Mouse (Mus musculus) left cerebral cortex, adult 18-20 months (tissue): ENCODE data around the gene Rad51c. TPM values are rescaled to one million over a fixed set of nuclear protein-coding genes. Genes with fewer than 3 reads are reported as not detected.
A peak's percentile ranks its signal among the peaks of the same experiment; 100 is the strongest.
"Not testable (repeated sequence)": the region's sequence is repeated elsewhere in the genome, so short reads cannot be mapped to it uniquely, and the experiment has no call there.

ENCODE experiments used
- DNase-seq, 2 experiments: peaks; one replicate each; pipeline ENCODE4 v3.0.0; 2021 to 2022; ENCODE audit warnings: low spot score in 2 of 2, mixed read lengths in 1 of 2
- total RNA-seq, 2 experiments: library from RNA; stranded (reverse); gene quantifications; 2 replicates each; pipeline ENCODE4 v1.2.3; 2021

Gene Rad51c
- total RNA-seq, 2 experiments from 2014 or later = 3.1 to 4.2 TPM

DNA sequence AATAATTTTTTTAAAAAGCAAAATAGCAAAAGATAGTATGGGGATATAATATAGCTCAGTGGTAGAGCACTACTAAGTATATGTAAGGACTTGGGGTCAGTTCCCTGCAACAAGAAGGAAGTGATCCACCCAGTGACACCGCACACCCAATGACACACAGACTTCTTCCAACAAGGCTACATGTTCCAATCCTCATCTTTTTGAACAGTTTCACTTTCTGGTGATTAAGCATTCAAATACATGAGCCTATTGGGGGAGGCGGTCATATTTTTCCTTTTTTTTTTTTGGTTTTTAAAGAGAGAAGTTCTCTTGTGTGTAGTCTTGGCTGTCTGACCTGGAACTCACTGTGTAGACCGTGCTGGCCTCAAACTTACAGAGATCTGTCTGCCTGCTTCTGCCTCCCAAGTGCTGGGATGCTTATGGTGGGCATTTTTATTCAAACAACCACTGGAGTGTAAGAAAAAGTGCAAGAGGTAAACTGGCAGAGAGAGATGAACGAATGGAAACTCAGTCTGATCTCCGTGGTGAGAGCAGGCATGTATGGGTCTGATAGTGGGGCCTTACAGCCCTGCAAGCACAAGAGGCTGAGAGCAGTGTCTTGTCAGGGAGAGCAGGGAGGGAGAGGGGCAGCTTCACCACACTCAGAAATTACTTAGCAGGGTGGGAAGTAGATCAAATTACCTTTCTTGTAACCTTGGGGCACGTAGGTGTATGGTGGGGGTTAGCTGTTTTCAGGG lies 28.3 kb upstream of the Rad51c start:
- DNase-seq = no peak

- no peak for DNase-seq
Observed at GRCm38 (mm10) chr11:87432447-87432846, 27.7 kb upstream of the Rad51c start.

DNA sequence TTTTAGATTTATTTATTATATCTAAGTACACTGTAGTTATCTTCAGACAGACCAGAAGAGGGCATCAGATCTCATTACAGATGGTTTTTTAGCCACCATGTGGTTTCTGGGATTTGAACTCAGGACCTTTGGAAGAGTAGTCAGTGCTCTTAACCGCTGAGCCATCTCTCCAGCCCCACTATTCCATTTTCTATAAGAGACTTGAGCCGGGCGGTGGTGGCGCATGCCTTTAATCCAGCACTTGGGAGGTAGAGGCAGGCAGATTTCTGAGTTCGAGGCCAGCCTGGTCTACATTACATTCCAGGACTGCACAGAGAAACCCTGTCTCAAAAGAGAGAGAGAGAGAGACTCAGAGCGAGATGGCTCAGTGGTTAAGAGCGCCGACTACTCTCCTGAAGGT lies 27.1 kb upstream of the Rad51c start:
- not testable (repeated sequence) for DNase-seq

GRCm38 (mm10) chr11:87430374-87430773 lies 25.6 kb upstream of the Rad51c start:
- no peak for DNase-seq

- DNase-seq = no peak
Observed at GRCm38 (mm10) chr11:87429363-87429762, 24.6 kb upstream of the Rad51c start.

- no peak for DNase-seq
Observed at GRCm38 (mm10) chr11:87428051-87428673, 23.4 kb upstream of the Rad51c start.

- DNase-seq = no peak
Observed at GRCm38 (mm10) chr11:87427273-87428050, 22.7 kb upstream of the Rad51c start.

DNA sequence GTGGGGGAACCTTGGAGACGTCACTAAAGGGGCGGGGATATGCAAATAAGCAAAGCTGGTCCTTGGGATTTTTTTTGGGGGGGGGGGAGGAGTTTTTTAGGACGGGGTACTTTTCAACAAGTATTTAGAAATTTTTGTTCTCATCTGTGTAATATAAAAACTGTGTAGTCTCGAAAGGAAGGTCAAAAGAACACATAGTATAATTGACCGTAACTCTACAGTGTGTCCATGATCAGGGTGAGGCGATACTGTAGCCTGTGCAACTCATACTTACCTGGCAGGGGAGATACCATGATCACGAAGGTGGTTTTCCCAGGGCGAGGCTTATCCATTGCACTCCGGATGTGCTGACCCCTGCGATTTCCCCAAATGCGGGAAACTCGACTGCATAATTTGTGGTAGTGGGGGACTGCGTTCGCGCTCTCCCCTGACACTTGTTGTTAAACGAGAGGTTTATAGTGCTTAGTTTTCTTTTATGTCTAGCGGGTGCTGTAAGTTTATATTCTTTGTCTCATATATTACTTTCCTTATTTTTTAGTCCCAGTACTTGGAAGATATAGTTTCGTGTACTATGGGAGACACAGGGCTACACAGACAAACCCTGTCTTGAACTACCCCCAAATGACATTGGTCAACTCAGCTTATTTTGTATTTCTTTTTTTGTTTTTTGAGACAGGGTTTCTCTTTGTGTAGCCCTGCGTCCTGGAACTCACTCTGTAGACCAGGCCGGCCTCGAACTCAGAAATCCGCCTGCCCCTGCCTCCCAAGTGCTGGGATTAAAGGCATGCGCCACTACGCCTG lies 21.9 kb upstream of the Rad51c start:
- DNase-seq = peak; percentile 67 to 71

- no peak for DNase-seq
Observed at GRCm38 (mm10) chr11:87426121-87426449, 21.3 kb upstream of the Rad51c start.

- no peak for DNase-seq
Observed at GRCm38 (mm10) chr11:87423551-87424325, 19.0 kb upstream of the Rad51c start.

DNA sequence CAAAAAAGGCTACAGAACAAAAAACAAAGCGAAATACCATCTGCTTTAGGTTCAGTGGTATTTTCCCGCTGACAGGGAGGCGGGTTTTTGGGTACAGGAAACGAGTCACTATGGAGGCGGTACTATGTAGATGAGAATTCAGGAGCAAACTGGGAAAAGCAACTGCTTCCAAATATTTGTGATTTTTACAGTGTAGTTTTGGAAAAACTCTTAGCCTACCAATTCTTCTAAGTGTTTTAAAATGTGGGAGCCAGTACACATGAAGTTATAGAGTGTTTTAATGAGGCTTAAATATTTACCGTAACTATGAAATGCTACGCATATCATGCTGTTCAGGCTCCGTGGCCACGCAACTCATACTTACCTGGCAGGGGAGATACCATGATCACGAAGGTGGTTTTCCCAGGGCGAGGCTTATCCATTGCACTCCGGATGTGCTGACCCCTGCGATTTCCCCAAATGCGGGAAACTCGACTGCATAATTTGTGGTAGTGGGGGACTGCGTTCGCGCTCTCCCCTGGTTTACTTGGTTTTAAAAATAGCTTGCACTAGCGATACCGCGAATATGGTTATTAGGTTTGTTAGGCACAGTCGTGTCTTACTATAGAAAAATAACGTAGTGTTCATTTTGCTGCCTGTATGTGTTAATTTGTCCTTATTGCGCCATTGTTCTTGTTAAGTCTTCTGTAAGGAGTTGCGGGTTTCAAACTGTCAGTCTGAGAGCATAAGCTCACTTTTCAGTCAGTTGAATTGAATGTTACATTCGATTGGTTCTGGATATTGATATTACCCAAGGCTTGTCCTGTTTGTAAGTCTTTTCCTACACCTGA lies 18.0 kb upstream of the Rad51c start:
- peak; percentile 74 to 81 for DNase-seq

- no peak for DNase-seq
Observed at GRCm38 (mm10) chr11:87421760-87422201, 17.0 kb upstream of the Rad51c start.

DNA sequence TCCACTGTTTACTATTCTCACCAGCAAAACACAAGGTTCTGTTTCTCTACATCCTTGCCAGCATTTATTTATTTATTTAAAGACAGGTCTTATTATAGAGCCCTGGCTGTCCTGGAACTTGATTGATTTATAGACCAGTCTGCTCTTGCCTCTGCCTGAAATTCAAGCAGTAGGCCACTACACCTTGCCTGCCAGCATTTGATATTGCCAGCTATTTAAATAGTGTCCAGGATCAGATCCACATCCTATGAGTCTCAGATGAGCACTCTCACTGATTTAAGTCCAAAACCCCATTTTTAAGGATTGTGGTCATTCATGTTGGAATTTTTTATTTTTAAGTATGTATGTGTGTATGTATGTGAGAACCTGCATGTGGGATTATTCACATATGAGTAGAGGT lies 16.1 kb upstream of the Rad51c start:
- DNase-seq = no peak

- DNase-seq = no peak
Observed at GRCm38 (mm10) chr11:87416120-87416519, 11.4 kb upstream of the Rad51c start.

DNA sequence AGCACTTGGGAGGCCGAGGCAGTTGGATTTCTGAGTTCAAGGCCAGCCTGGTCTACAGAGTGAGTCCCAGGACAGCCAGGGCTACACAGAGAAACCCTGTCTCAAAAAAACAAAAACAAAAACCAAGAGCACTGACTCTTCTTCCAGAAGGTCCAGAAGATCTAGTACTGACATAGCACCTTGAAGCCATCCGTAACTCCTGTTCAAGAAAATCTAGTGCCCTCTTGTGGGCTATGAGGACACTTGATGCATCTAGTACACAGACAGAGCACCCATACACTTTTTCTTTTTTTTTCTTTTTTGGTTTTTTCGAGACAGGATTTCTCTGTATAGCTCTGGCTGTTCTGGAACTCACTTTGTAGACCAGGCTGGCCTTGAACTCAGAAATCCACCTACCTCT lies 8.7 kb upstream of the Rad51c start:
- not testable (repeated sequence) for DNase-seq

DNA sequence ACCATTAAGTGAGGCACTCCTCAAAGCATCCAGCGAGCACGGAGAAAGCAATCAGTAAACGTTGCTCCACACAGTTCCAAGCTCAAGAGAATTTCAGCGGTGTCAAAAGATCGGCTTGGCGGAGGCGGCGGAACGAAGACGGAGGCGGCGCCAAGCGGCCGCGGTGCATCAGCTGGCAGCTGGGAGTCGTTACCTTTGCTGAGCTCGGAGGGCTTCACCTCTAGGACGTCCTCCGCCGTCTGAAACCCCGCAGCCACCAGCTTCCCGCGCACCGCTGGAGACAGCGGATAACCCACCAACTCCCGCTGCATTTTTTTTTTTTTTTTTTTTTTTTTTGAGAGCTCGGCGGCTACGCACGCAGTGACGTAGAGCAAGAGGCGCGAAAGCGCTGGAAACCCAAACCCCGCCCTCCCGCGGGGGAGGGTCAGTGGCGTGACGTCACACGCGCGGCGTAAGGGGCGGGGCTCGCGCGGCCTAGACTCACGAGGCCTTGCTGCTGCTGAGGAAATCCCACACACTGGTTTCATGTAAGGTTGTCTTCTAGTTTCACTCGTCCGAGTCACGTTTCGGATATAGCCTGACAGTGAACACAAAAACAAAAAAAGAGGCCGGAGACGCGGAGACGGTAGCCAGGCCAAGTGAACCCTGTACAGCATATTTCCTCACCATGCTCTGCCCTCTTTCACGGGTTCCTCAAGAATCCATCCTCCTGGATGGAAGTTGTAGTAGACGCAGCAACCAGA lies 472 bp downstream of the Rad51c start:
- peak; percentile 94 to 95 for DNase-seq

- no peak for DNase-seq
Observed at GRCm38 (mm10) chr11:87398402-87398801, 6.4 kb downstream of the Rad51c start.

DNA sequence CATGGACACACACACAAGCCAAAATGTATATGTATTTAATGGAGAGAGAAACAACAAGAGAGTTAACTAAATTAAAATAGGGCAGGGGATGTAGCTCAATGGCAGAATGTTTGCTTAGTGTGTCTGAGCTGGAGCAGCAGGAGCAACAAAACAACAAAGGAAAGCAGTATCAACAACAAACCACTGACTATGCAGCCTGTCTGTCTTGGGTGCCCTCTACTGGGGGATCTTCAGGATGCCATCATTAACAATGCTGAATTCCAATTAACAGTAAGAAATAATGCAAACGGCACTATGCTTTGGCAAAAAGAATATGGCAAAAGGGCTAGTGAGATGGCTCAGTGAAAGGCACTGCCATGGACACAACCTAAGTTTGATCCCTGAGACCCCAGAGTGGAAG lies 10.9 kb downstream of the Rad51c start:
- peak; percentile 51 to 58 for DNase-seq

- DNase-seq = peak in 1 of 2 experiments; percentile 31
Observed at GRCm38 (mm10) chr11:87385676-87386075, 19.1 kb downstream of the Rad51c start.
